Mouse (Mus musculus) brain, embryonic 14.5 days (tissue): ENCODE measurements at regions not wholly inside any gene's neighbourhood (a gene's known extent, or its start where the extent isn't known, plus 50 kb on each side); places are given as distances from the start of the nearest gene placed in this dataset.

Experiments used
- CTCF ChIP-seq: fragments of 200-500 bp; IDR thresholded peaks from 2 replicates; pipeline ENCODE4 v1.5.1; 2012; ENCODE audit warnings: inconsistent platforms, mild to moderate bottlenecking, moderate library complexity, borderline replicate concordance; ENCODE audit not compliant: insufficient read depth, insufficient read length; ENCODE audit errors: extremely low read depth
- POLR2A ChIP-seq: fragments of 200-500 bp; IDR thresholded peaks from 2 replicates; pipeline ENCODE4 v1.6.1; 2012; ENCODE audit warnings: mild to moderate bottlenecking, inconsistent platforms, borderline replicate concordance; ENCODE audit not compliant: poor library complexity, insufficient read depth, insufficient read length, severe bottlenecking; ENCODE audit errors: extremely low read depth

DNA sequence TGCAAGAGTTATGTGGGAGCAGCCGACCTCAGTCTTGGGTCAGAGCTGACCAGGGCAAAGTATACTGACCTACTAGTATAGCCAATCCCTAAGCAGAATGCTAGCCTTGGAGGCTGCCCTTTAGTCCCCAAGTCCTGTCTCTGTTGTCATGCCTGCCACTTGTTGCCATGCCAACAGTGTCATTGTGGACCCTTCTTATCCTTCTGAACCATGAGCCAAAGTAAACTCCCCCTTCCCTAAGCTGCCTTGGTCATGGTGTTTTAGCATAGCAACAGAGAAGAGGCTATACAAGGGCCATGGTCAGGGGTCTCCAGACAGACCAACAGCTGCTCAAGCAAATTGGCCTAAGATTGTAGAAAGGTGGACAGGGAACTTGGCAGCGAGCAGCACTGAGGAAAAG lies 66.2 kb downstream of the Dll1 start:
- TF ChIP-seq CTCF (no peak), POLR2A (no peak)
